Mouse (Mus musculus) right cerebral cortex, postnatal 4 days (tissue): Measurements from ENCODE around the gene Tmem208.
A peak's percentile ranks its signal among the peaks of the same experiment; 100 is the strongest.
"Not testable (repeated sequence)": the region's sequence is repeated elsewhere in the genome, so short reads cannot be mapped to it uniquely, and the experiment has no call there.

Experiments
- DNase-seq: peaks from one replicate; pipeline ENCODE4 v3.0.0-alpha.2; 2022

Tmem208 gene

GRCm38 (mm10) chr8:105326141-105326672, at the start of gene Tmem208, which contains the start of gene Lrrc29:
Gene Tmem208 (plus strand): TSS chr8:105326354.
Gene Lrrc29 (minus strand): TSS chr8:105326278.
- DNase-seq = peak; percentile 97

- DNase-seq = peak; percentile 75
These were observed 47.2 kb upstream of the Tmem208 start for GRCm38 (mm10) chr8:105278911-105279334.

- DNase-seq = no peak
These were observed 45.6 kb upstream of the Tmem208 start for GRCm38 (mm10) chr8:105280567-105280966.

GRCm38 (mm10) chr8:105281821-105282220, 44.3 kb upstream of the Tmem208 start:
- DNase-seq = no peak

- no peak for DNase-seq
These were observed 43.9 kb upstream of the Tmem208 start for GRCm38 (mm10) chr8:105282239-105282638.

- peak; percentile 58 for DNase-seq
These were observed 43.1 kb upstream of the Tmem208 start for GRCm38 (mm10) chr8:105283074-105283473.

GRCm38 (mm10) chr8:105285514-105285913, 40.6 kb upstream of the Tmem208 start:
- DNase-seq = no peak

- no peak for DNase-seq
These were observed 39.2 kb upstream of the Tmem208 start for GRCm38 (mm10) chr8:105286907-105287306.

- no peak for DNase-seq
These were observed 37.9 kb upstream of the Tmem208 start for GRCm38 (mm10) chr8:105288231-105288630.

- peak; percentile 98 for DNase-seq
These were observed 37.0 kb upstream of the Tmem208 start for GRCm38 (mm10) chr8:105288958-105289732.

GRCm38 (mm10) chr8:105289805-105290460, 36.2 kb upstream of the Tmem208 start, which contains the start of gene 4931428F04Rik:
Gene 4931428F04Rik (minus strand): TSS chr8:105289864.
- peak; percentile 64 for DNase-seq

- peak; percentile 92 for DNase-seq
These were observed 35.4 kb upstream of the Tmem208 start for GRCm38 (mm10) chr8:105290554-105291314.

GRCm38 (mm10) chr8:105291364-105291763, 34.8 kb upstream of the Tmem208 start:
- DNase-seq = not testable (repeated sequence)

GRCm38 (mm10) chr8:105291802-105292201, 34.4 kb upstream of the Tmem208 start:
- not testable (repeated sequence) for DNase-seq

- DNase-seq = no peak
These were observed 33.7 kb upstream of the Tmem208 start for GRCm38 (mm10) chr8:105292471-105292870.

- DNase-seq = no peak
These were observed 32.7 kb upstream of the Tmem208 start for GRCm38 (mm10) chr8:105293405-105293804.

- DNase-seq = no peak
These were observed 31.4 kb upstream of the Tmem208 start for GRCm38 (mm10) chr8:105294776-105295175.

GRCm38 (mm10) chr8:105295256-105295655, 30.9 kb upstream of the Tmem208 start:
- no peak for DNase-seq

GRCm38 (mm10) chr8:105295895-105296573, 30.1 kb upstream of the Tmem208 start, which contains the start of gene Exoc3l:
Gene Exoc3l (minus strand): TSS chr8:105296101.
- no peak for DNase-seq

- peak; percentile 89 for DNase-seq
These were observed 28.5 kb upstream of the Tmem208 start, which contains the start of gene E2f4 for GRCm38 (mm10) chr8:105297511-105298192. Gene E2f4 (plus strand): TSS chr8:105297663.
